Mouse (Mus musculus) liver, embryonic 14.5 days (tissue): Measurements from ENCODE around the gene Riox2.

ENCODE experiments used
- CTCF ChIP-seq: IDR thresholded peaks from 2 replicates; pipeline ENCODE4 v1.5.1; 2016; ENCODE audit warnings: antibody characterized with exemption, low read depth, control low read depth
- EP300 ChIP-seq: IDR thresholded peaks from 2 replicates; pipeline ENCODE4 v1.6.1; 2016; ENCODE audit warnings: antibody characterized with exemption, low read depth

- TF ChIP-seq CTCF (no peak), EP300 (no peak)
These were observed 58.0 kb downstream of the Riox2 start for GRCm38 (mm10) chr16:59529570-59529969.
